Mouse (Mus musculus): ENCODE data around the gene Olfr801.

- TF ChIP-seq GATA1 (IDR thresholded peaks at IDR 0.05; ENCODE audit: low read length) = no peak
- no peak for TF ChIP-seq TAL1 (IDR thresholded peaks at IDR 0.05; ENCODE audit: low read length)
Observed at GRCm38 (mm10) chr10:129621724-129622123, 51.9 kb downstream of the Olfr801 start.
